ENCODE assay signal across 8 mouse cellular contexts in genomic region chr6:88011106-88011505, GRCm38 (mm10). TPM values are rescaled to one million over a fixed set of nuclear protein-coding genes. Genes with fewer than 3 reads are reported as not detected.
DNase-seq lines count a peak whose midpoint lies in the region.
"Not testable (repeated sequence)": the region's sequence is repeated elsewhere in the genome, so short reads cannot be mapped to it uniquely, and the experiment has no call there.

No protein-coding gene starts in this region.

- intact Hi-C loops in left cerebral cortex, postnatal 4 days (cut with DNase I), result not testable (repeated sequence)

- DNase-seq in CD4-positive, CD25-positive, alpha-beta regulatory T cell, adult 2 months (ENCODE audit: low read depth, low spot score), result peak; percentile 40
- DNase-seq in ZHBTc4 (ENCODE audit: low read depth, low spot score), result peak; percentile 40
- peak; percentile 54 to 57 for DNase-seq in cerebellum, postnatal 10 days
- DNase-seq in heart, adult 8-10 months (ENCODE audit: low spot score), result peak; percentile 22
- DNase-seq in kidney, adult 9 months, result peak; percentile 59
- peak; percentile 18 for DNase-seq in left cerebral cortex, postnatal 4 days
- peak; percentile 74 for DNase-seq in lung, postnatal 36 days
- peak; percentile 45 for DNase-seq in thymus, postnatal 4 days

RNA-seq across cellular contexts. Expression of gene H1fx, which starts 29.7 kb away (rescaled TPM):
- total RNA-seq in heart, adult 8-10 months (2022), result 1 to 10 TPM in 2 of 4 experiments, under 1 TPM in 2; 0.80 to 1.4 (median 1.2) TPM
- 10 to 100 TPM; 81.6 to 87.7 TPM for total RNA-seq in left cerebral cortex, postnatal 4 days (2021)

RNA-seq across cellular contexts. Expression of gene Rab7, which starts 34.0 kb away (rescaled TPM):
- 100 to 1,000 TPM; 276 to 300 (median 281) TPM for total RNA-seq in heart, adult 8-10 months (2022)
- total RNA-seq in left cerebral cortex, postnatal 4 days (2021), result 100 to 1,000 TPM; 278 to 279 TPM

Comparison
In these comparisons a context has a peak if more than half of its experiments do, and no peak if none do; other contexts are left out.
1. Peak in every context shown above with its lines: DNase-seq.
2. DNase-seq: peak in every context shown above with its lines; median percentile 74 in lung, postnatal 36 days; 59 in kidney, adult 9 months; 56 in cerebellum, postnatal 10 days; 45 in thymus, postnatal 4 days; 40 in CD4-positive, CD25-positive, alpha-beta regulatory T cell, adult 2 months; 40 in ZHBTc4; 22 in heart, adult 8-10 months; 18 in left cerebral cortex, postnatal 4 days.
3. RNA of gene H1fx, which starts 29.7 kb away (total RNA-seq): 81.6 to 87.7 TPM in left cerebral cortex, postnatal 4 days; 0.80 to 1.4 TPM in heart, adult 8-10 months; every median in the first group is over 10 times any median in the second.